Mouse (Mus musculus) left cerebral cortex, postnatal 4 days (tissue): ENCODE results near the gene Ndufs1. TPM values are rescaled to one million over a fixed set of nuclear protein-coding genes. Genes with fewer than 3 reads are reported as not detected.

ENCODE experiments used
- microRNA-seq: library from miRNA; unstranded; fragments of <30 nt; microRNA quantifications from one replicate; pipeline ENCODE4 v1.2.0, GENCODE M21; 2022
- total RNA-seq, 2 experiments: library from RNA; stranded (reverse); gene quantifications; 2 replicates each; pipeline ENCODE4 v1.2.3; 2021

Ndufs1 gene
- total RNA-seq, 2 experiments from 2014 or later, result 101 to 107 TPM

Small RNAs within 50 kb of the gene (microRNA-seq; reads per million reads assigned to microRNA genes)
- gene Gm24557 (not detected), gene Gm27512 (not detected)

Other genes with a start within 250 kb of the Ndufs1 start
- 10 to 100 TPM; 32.0 to 32.7 TPM for gene Ino80d, start 62.2 kb downstream of the Ndufs1 start, total RNA-seq
- 100 to 1,000 TPM; 705 to 714 TPM for gene Eef1b2, start within 50 bp of the Ndufs1 start, total RNA-seq
- gene Gpr1, start 37.7 kb upstream of the Ndufs1 start, total RNA-seq, result under 1 TPM; 0.50 TPM
- gene Zdbf2, start 96.4 kb upstream of the Ndufs1 start, total RNA-seq, result 10 to 100 TPM; 16.8 to 25.3 TPM